Mouse (Mus musculus): ENCODE measurements at regions not wholly inside any gene's neighbourhood (a gene's known extent, or its start where the extent isn't known, plus 50 kb on each side); places are given as distances from the start of the nearest gene placed in this dataset.

GRCm38 (mm10) chr9:120661641-120662227, 90.5 kb downstream of the Rpl14 start:
- no peak overlapping the region for H3K4me3 ChIP-seq (ENCODE audit: control insufficient read depth in 1 of 2, insufficient read depth in 1 of 2, low read depth in 2 of 2, low read length in 2 of 2)
- no peaks in the 10 kb centered on the region for H3K4me1 ChIP-seq (ENCODE audit: control insufficient read depth in 1 of 2, insufficient read depth in 2 of 2, low read length in 2 of 2)
- no peak overlapping the region for H3K27ac ChIP-seq (ENCODE audit: control insufficient read depth, low read depth, low read length)
- H3K9ac ChIP-seq (ENCODE audit: control insufficient read depth, low read depth, low read length, poor library complexity, severe bottlenecking) = no peak overlapping the region
- no peak for DNase-seq (ENCODE audit: low read depth, low spot score)
- H3K79me2 ChIP-seq (ENCODE audit: control insufficient read depth, insufficient read depth, low read length, poor library complexity) = no peaks in the 10 kb centered on the region
- TF ChIP-seq TBP (IDR thresholded peaks at IDR 0.05; ENCODE audit: low read depth, low read length) = no peak
- no peak for TF ChIP-seq USF2 (IDR thresholded peaks at IDR 0.05; ENCODE audit: borderline replicate concordance in 1 of 2, insufficient read depth in 1 of 2, low read depth in 1 of 2, low read length in 2 of 2)
- no peak for TF ChIP-seq POLR2A (IDR thresholded peaks at IDR 0.05; ENCODE audit: control insufficient read depth in 1 of 2, insufficient read depth in 1 of 2, low read depth in 1 of 2, low read length in 2 of 2, poor library complexity in 1 of 2)
- TF ChIP-seq BHLHE40 (IDR thresholded peaks at IDR 0.05; ENCODE audit: borderline replicate concordance, low read depth, low read length) = no peak
- no peak for TF ChIP-seq GATA1 (IDR thresholded peaks at IDR 0.05; ENCODE audit: low read depth, low read length)
- TF ChIP-seq CHD2 (IDR thresholded peaks at IDR 0.05; ENCODE audit: low read length) = no peak
- TF ChIP-seq SIN3A (IDR thresholded peaks at IDR 0.05; ENCODE audit: low read length) = no peak
- TF ChIP-seq RCOR1 (IDR thresholded peaks at IDR 0.05; ENCODE audit: low read depth, low read length) = no peak
- TF ChIP-seq ZNF384 (IDR thresholded peaks at IDR 0.05; ENCODE audit: low read depth, low read length) = no peak
- no peak for TF ChIP-seq TAL1 (IDR thresholded peaks at IDR 0.05; ENCODE audit: low read length)
- no peak for TF ChIP-seq JUND (IDR thresholded peaks at IDR 0.05; ENCODE audit: low read depth, low read length)
- TF ChIP-seq POLR2AphosphoS5 (IDR thresholded peaks at IDR 0.05; ENCODE audit: borderline replicate concordance, low read depth, low read length) = no peak
- TF ChIP-seq TCF12 (IDR thresholded peaks at IDR 0.05; ENCODE audit: low read depth, low read length) = no peak
- no peak for TF ChIP-seq USF1 (IDR thresholded peaks at IDR 0.05; ENCODE audit: low read depth, low read length)
- TF ChIP-seq E2F4 (IDR thresholded peaks at IDR 0.05; ENCODE audit: borderline replicate concordance, low read depth, low read length) = no peak
- no peak for TF ChIP-seq HCFC1 (IDR thresholded peaks at IDR 0.05; ENCODE audit: low read depth, low read length)
- no peak for TF ChIP-seq GABPA (IDR thresholded peaks at IDR 0.05; ENCODE audit: low read depth, low read length)
- no peaks in the 10 kb centered on the region for H3K36me3 ChIP-seq (ENCODE audit: control insufficient read depth in 1 of 2, insufficient read depth in 2 of 2, low read length in 2 of 2)
- no peaks in the 10 kb centered on the region for H3K9me3 ChIP-seq (replicated peaks; ENCODE audit: insufficient read depth, low read length)
- H3K27me3 ChIP-seq (ENCODE audit: control insufficient read depth in 1 of 2, insufficient read depth in 2 of 2, low read length in 2 of 2) = no peaks in the 10 kb centered on the region

GRCm38 (mm10) chr9:120663181-120663580, 91.9 kb downstream of the Rpl14 start:
- no peak for DNase-seq (ENCODE audit: low read depth, low spot score)
- no peaks in the 10 kb centered on the region for H3K36me3 ChIP-seq (ENCODE audit: control insufficient read depth in 1 of 2, insufficient read depth in 2 of 2, low read length in 2 of 2)
- no peaks in the 10 kb centered on the region for H3K27me3 ChIP-seq (ENCODE audit: control insufficient read depth in 1 of 2, insufficient read depth in 2 of 2, low read length in 2 of 2)

More at GRCm38 (mm10) chr9:120663181-120663580, 91.9 kb downstream of the Rpl14 start:
- Histone ChIP-seq H3K79me2 (ENCODE audit: control insufficient read depth, insufficient read depth, low read length, poor library complexity) (no peaks in the 10 kb centered on the region), H3K9me3 (replicated peaks; ENCODE audit: insufficient read depth, low read length) (no peaks in the 10 kb centered on the region), H3K27ac (ENCODE audit: control insufficient read depth, low read depth, low read length) (no peak overlapping the region), H3K4me1 (ENCODE audit: control insufficient read depth in 1 of 2, insufficient read depth in 2 of 2, low read length in 2 of 2) (no peaks in the 10 kb centered on the region), H3K4me3 (ENCODE audit: control insufficient read depth in 1 of 2, insufficient read depth in 1 of 2, low read depth in 2 of 2, low read length in 2 of 2) (no peak overlapping the region), H3K9ac (ENCODE audit: control insufficient read depth, low read depth, low read length, poor library complexity, severe bottlenecking) (no peak overlapping the region)
- no peak for TF ChIP-seq MYC (IDR thresholded peaks at IDR 0.05; ENCODE audit: low read depth, low read length)
